Mouse (Mus musculus) lung, embryonic 14.5 days (tissue): ENCODE measurements around the gene Rfc1. TPM values are rescaled to one million over a fixed set of nuclear protein-coding genes. Genes with fewer than 3 reads are reported as not detected.

Experiments used
- ATAC-seq: fragments of 200-750 bp; cut with Nextera tagmentation; 2 replicates; pipeline ENCODE4 v1.8.0; 2017; ENCODE audit warnings: mild to moderate bottlenecking, moderate TSS enrichment, moderate library complexity; ENCODE audit not compliant: insufficient read depth
- DNase-seq: peaks from one replicate; pipeline ENCODE4 v3.0.0-alpha.2; 2015
- H3K27ac ChIP-seq: fragments of 300-500 bp; sonication (generic); 2 replicates; pipeline ENCODE4 v1.5.1; 2014; ENCODE audit warnings: low read depth, mild to moderate bottlenecking, moderate library complexity
- H3K27me3 ChIP-seq: fragments of 300-500 bp; sonication (generic); 2 replicates; pipeline ENCODE4 v1.6.1; 2014; ENCODE audit warnings: low read length, control low read depth; ENCODE audit not compliant: insufficient read depth
- H3K36me3 ChIP-seq: fragments of 300-500 bp; sonication (generic); 2 replicates; pipeline ENCODE4 v1.6.1; 2014; ENCODE audit warnings: control low read depth; ENCODE audit not compliant: insufficient read depth
- H3K4me1 ChIP-seq: fragments of 300-500 bp; sonication (generic); 2 replicates; pipeline ENCODE4 v1.6.1; 2014; ENCODE audit warnings: antibody characterized with exemption, control low read depth; ENCODE audit not compliant: insufficient read depth
- H3K4me2 ChIP-seq: fragments of 300-500 bp; sonication (generic); 2 replicates; pipeline ENCODE4 v1.6.1; 2014; ENCODE audit warnings: mild to moderate bottlenecking
- H3K4me3 ChIP-seq: fragments of 300-500 bp; sonication (generic); 2 replicates; pipeline ENCODE4 v1.5.1; 2014; ENCODE audit warnings: low read depth, low read length
- H3K9ac ChIP-seq: fragments of 300-500 bp; sonication (generic); 2 replicates; pipeline ENCODE4 v1.6.1; 2014
- H3K9me3 ChIP-seq: fragments of 300-500 bp; sonication (generic); 2 replicates; pipeline ENCODE4 v1.6.1; 2016; ENCODE audit warnings: low read depth, low read length, control low read depth
- CTCF ChIP-seq: IDR thresholded peaks from 2 replicates; pipeline ENCODE4 v1.5.1; 2016; ENCODE audit warnings: antibody characterized with exemption, low read depth
- WGBS: fragments of 180-500 bp; shearing (Covaris S2); extraction: QIAGEN DNeasy Blood & Tissue Kit; methylation state at CpG from one replicate; pipeline ENCODE4 v1.1.7; 2014; 5-methylcytosine and 5-hydroxymethylcytosine counted together
- polyA plus RNA-seq: library from polyadenylated mRNA; unstranded; fragments of >200 nt; fragmentation: Nextera tagmentation; extraction: Ambion mirVana; gene quantifications from 2 replicates; pipeline ENCODE4 v1.2.1, GENCODE M21; 2014

The Rfc1 gene
- 99.9 and 101 TPM in 2 replicates for polyA plus RNA-seq

GRCm38 (mm10) chr5:65335298-65336074, at the start of gene Rfc1:
Gene Rfc1 (minus strand): TSS chr5:65335670.
- H3K4me2 ChIP-seq = peak within 1 kb of the TSS; percentile 78
- no peak for TF ChIP-seq CTCF
- H3K36me3 ChIP-seq = peaks cover 8% of the 10 kb centered on the region; the same call in 1 of the 2 replicates
- H3K27me3 ChIP-seq = no peaks in the 10 kb centered on the region
- WGBS = under 1% methylated on average over 65 of the region's 65 CpGs
- H3K4me1 ChIP-seq = peaks cover 7% of the 10 kb centered on the region; the same call in 1 of the 2 replicates
- ATAC-seq (peak; percentile 99), DNase-seq (peak; percentile 96)
- H3K4me3 ChIP-seq = peak within 1 kb of the TSS; percentile 86
- no peaks in the 10 kb centered on the region for H3K9me3 ChIP-seq
- H3K9ac ChIP-seq = peak within 1 kb of the TSS; percentile 89
- peak within 1 kb of the TSS; percentile 83 for H3K27ac ChIP-seq

- no peaks in the 10 kb centered on the region for H3K9me3 ChIP-seq
- TF ChIP-seq CTCF = no peak
- no peak overlapping the region for H3K4me3 ChIP-seq
- 73% methylated on average over 7 of the region's 7 CpGs for WGBS
- H3K27me3 ChIP-seq = no peaks in the 10 kb centered on the region
- ATAC-seq (no peak), DNase-seq (no peak)
- H3K36me3 ChIP-seq = no peaks in the 10 kb centered on the region
- no peak overlapping the region for H3K9ac ChIP-seq
- no peak overlapping the region for H3K4me2 ChIP-seq
- no peaks in the 10 kb centered on the region for H3K4me1 ChIP-seq
- H3K27ac ChIP-seq = no peak overlapping the region
These were observed 39.3 kb upstream of the Rfc1 start for GRCm38 (mm10) chr5:65374746-65375145.

GRCm38 (mm10) chr5:65371551-65371950, 36.1 kb upstream of the Rfc1 start:
- Histone ChIP-seq H3K36me3 (no peaks in the 10 kb centered on the region), H3K27ac (no peak overlapping the region), H3K9me3 (no peaks in the 10 kb centered on the region), H3K27me3 (no peaks in the 10 kb centered on the region), H3K9ac (no peak overlapping the region), H3K4me2 (no peak overlapping the region), H3K4me1 (no peaks in the 10 kb centered on the region), H3K4me3 (no peak overlapping the region)
- ATAC-seq = no peak
- 92% methylated on average over 7 of the region's 7 CpGs for WGBS
- no peak for DNase-seq
- TF ChIP-seq CTCF = no peak

- no peaks in the 10 kb centered on the region for H3K4me1 ChIP-seq
- no peak for TF ChIP-seq CTCF
- no peak overlapping the region for H3K9ac ChIP-seq
- H3K27ac ChIP-seq = no peak overlapping the region
- H3K27me3 ChIP-seq = no peaks in the 10 kb centered on the region
- H3K4me2 ChIP-seq = no peak overlapping the region
- ATAC-seq = no peak
- DNase-seq = no peak
- no peaks in the 10 kb centered on the region for H3K9me3 ChIP-seq
- 62% methylated on average over 11 of the region's 11 CpGs for WGBS
- H3K36me3 ChIP-seq = no peaks in the 10 kb centered on the region
- no peak overlapping the region for H3K4me3 ChIP-seq
These were observed 32.4 kb upstream of the Rfc1 start for GRCm38 (mm10) chr5:65367837-65368236.

- Histone ChIP-seq H3K9me3 (peaks cover 4% of the 10 kb centered on the region; the same call in 1 of the 2 replicates), H3K9ac (no peak overlapping the region), H3K4me2 (no peak overlapping the region), H3K4me3 (no peak overlapping the region), H3K4me1 (no peaks in the 10 kb centered on the region), H3K27ac (no peak overlapping the region), H3K27me3 (no peaks in the 10 kb centered on the region), H3K36me3 (no peaks in the 10 kb centered on the region)
- 74% methylated on average over 3 of the region's 3 CpGs for WGBS
- DNase-seq = no peak
- no peak for TF ChIP-seq CTCF
- ATAC-seq = no peak
These were observed 22.3 kb upstream of the Rfc1 start for GRCm38 (mm10) chr5:65357771-65358170.

- no peak overlapping the region for H3K27ac ChIP-seq
- no peaks in the 10 kb centered on the region for H3K27me3 ChIP-seq
- no peaks in the 10 kb centered on the region for H3K36me3 ChIP-seq
- ATAC-seq (no peak), DNase-seq (no peak)
- no peak overlapping the region for H3K4me2 ChIP-seq
- 74% methylated on average over 6 of the region's 6 CpGs for WGBS
- no peaks in the 10 kb centered on the region for H3K4me1 ChIP-seq
- H3K4me3 ChIP-seq = no peak overlapping the region
- peaks cover 4% of the 10 kb centered on the region; the same call in 1 of the 2 replicates for H3K9me3 ChIP-seq
- TF ChIP-seq CTCF = no peak
- H3K9ac ChIP-seq = no peak overlapping the region
These were observed 21.4 kb upstream of the Rfc1 start for GRCm38 (mm10) chr5:65356851-65357250.

- TF ChIP-seq CTCF = 0 out of 2 replicates have a peak, but pooled peaks have one; percentile 17
- H3K4me2 ChIP-seq = no peak overlapping the region
- no peak overlapping the region for H3K4me3 ChIP-seq
- H3K27me3 ChIP-seq = no peaks in the 10 kb centered on the region
- H3K9me3 ChIP-seq = peaks cover 4% of the 10 kb centered on the region; the same call in 1 of the 2 replicates
- ATAC-seq (no peak), DNase-seq (no peak)
- 71% methylated on average over 5 of the region's 5 CpGs for WGBS
- no peak overlapping the region for H3K27ac ChIP-seq
- no peaks in the 10 kb centered on the region for H3K36me3 ChIP-seq
- no peaks in the 10 kb centered on the region for H3K4me1 ChIP-seq
- no peak overlapping the region for H3K9ac ChIP-seq
These were observed 19.5 kb upstream of the Rfc1 start for GRCm38 (mm10) chr5:65354985-65355384.
